Mouse (Mus musculus): ENCODE results near the gene Cdca5.

The Cdca5 gene

GRCm38 (mm10) chr19:6061641-6062302, 23.0 kb upstream of the Cdca5 start:
- DNase-seq: peak; percentile 41 to 49

DNA sequence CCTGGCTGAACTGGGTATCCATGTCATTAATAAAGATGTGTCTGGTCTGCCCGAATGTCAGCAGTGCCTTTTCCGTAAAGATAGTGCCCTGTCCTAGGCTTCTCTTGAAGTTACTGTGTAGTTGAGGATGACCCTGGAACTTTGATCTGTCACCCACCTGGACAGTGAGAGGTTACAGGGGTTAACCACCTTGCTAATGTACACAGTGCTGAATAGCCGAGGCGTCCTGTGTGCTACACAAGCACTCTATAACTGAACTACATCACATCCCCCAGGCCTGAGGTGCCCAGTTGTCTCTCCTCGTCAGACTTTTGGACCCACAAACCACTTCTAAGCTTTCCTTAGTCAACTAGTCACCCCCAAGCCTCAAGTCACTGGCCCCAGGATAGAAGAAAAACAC, 22.4 kb upstream of the Cdca5 start:
- DNase-seq: no peak

- DNase-seq: no peak
Observed at GRCm38 (mm10) chr19:6063081-6063480, 21.7 kb upstream of the Cdca5 start.

GRCm38 (mm10) chr19:6066571-6066970, 18.2 kb upstream of the Cdca5 start:
- no peak for DNase-seq

- DNase-seq: peak; percentile 91 to 92
Observed at GRCm38 (mm10) chr19:6067011-6067723, 17.6 kb upstream of the Cdca5 start.

DNA sequence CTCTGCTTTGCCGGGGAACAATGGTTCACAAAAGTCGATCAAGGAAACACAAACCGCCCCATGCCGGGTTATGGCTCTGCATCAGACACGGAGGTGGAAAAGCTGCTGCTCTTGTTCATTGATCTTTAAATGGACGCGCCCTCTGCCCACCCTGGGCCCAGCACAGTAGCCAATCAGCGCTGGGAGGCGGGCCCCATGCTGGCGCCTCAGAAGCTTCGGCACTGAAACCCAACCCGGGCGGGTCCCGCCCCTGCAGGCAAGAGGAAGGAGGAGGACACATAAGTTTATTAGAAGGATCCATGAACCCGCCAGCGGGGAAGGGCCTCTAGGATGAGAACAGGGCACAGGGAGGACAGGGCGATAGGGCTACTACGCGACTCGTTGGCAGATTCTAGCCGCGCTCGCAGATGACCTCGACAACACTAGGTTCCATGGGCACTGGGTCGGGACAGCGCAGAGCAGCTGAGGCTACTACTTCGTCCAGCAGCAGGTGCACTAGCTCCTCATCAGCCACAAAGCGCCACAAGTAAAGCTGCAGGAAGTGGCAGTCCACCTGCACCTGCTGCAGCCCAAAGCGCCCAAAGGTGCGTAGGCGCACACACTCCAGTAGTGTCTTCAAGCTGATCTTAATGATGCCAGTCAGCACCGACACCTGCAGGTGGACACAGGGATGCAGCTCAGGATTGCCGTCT, 16.9 kb upstream of the Cdca5 start, which contains the start of gene Tm7sf2:
Gene Tm7sf2 (minus strand): TSS at position 650 of the 692 bp plus-strand sequence.
- DNase-seq: peak; percentile 78 to 86

GRCm38 (mm10) chr19:6068951-6069350, 15.8 kb upstream of the Cdca5 start:
- no peak for DNase-seq

- no peak for DNase-seq
Observed at GRCm38 (mm10) chr19:6069851-6070250, 14.9 kb upstream of the Cdca5 start.

GRCm38 (mm10) chr19:6070571-6071250, 14.1 kb upstream of the Cdca5 start:
- DNase-seq: no peak

DNA sequence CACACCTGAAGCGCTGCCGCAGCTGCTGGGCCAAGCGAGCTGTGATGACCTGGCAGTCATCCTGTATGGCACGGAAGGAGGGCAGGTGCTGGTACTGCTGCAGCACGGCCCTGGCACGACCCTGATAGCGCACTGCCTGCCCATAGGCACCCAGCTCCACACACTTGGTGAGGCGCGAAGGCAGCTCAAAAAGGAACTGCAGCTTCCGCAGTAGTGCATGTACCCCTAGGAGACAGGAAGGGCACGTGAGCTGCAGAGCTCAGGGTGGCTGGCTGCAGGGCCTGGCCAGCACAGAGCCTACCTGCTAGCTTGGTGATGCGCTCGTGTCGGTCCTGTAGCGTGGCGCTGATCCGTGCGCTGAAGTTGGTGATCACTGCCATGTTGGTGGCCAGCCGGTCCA, 13.5 kb upstream of the Cdca5 start:
- no peak for DNase-seq

DNA sequence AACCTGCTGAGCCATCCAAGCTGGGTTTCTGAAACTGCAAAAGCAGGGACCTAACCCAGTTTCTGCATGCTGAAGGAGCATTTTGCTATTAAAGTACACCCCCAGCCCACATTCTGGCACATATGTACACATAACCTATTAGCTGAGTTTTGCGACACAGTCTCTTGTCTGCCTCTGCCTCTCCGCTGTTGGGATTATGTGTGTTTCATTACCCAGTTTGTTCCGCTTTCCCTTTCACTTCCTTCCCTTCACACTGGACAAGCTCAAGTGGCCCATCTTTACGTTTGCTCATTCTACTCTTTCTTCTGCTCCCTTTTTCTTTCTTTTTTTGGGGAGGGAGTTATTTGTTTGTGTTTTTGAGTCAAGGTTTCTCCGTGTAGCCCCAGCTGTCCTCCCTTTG, 10.9 kb upstream of the Cdca5 start:
- DNase-seq: no peak

DNA sequence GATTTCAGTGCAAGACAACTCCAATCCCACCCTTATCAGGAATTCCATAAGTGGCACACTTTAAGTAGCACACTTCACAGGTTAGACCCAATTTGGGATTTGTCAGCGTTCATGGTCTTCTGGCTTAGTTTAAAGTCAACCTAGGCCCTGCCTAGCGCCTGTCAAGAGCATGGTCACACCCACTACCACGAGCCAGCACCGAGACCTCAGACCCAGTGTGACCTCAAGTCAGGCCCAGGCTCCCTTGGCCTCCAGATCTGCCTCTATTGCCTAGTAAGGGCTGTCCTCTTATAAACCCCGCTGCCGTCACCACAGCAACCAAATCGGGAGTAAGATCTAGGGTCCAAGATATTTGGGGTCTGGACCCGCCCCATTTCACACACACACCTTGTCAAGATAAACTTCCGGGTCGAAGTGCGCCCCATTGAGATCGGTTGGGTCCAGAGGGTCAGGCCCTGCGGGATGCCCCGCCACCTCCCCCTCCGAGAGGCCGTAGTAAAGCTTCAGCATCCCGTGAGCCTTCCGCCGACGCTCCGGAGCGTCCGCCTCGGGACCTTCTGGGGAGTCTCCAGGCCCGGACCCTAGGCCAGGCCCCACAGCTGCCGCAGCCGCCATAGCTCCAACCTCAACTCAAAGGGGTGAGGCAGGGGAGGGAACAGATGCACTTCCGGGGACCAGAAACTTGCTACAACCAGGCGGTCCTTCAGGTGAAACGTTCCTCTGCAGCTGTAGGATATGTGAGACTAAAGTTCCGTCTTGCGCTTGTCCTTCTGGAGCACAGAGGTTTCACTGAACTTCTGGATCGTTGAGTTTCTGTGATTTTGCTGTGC, 8.0 kb upstream of the Cdca5 start, which contains the start of gene Vps51:
Gene Vps51 (minus strand): TSS at position 668 of the 830 bp plus-strand sequence.
- peak; percentile 84 to 92 for DNase-seq

DNA sequence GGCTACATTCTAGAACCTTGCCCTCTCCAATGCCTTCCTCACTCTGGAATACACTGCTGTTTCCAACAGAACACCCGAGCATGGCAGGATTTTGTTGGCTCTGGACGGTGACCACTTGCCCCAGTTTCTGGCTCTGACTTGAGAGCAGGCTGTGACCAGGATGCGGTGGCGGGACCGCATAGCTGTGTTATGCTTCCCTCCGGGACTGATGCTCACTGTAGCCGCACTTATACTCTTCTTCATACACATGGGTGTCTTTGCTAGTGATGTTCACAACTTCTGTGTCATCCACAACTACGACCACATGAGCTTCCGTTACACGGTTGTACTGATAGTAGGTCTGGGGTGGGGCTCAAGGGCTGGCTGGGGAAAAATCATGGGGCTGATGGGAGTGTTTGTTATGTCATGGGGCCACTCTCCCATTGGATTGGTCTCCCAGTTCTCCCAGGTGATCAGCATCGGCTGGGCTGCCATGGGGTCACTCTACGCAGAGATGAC, 4.8 kb upstream of the Cdca5 start, which contains the start of gene Tmem262:
Gene Tmem262 (plus strand): TSS at position 51 of the 498 bp plus-strand sequence.
- no peak for DNase-seq

DNA sequence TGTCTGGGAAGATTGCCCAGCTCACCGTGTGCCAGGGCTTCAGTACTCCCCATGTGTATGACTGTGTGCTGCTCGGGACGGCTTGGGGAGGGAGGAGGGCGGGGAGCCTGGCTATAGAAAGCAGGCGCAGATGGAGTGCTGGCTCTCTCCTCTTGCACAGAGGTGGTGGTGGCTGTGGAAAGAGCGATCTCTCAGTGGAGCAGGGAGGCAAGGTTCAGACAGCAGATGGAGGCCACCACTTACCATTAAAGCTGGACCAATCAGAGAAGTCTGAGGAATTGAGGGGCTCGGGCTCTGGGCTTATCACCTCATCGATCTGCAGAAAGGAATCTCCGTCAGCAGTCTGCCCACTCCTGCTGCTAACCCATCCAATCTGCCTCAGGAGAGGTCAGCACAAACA, 2.6 kb upstream of the Cdca5 start, which contains the start of gene Gm28374:
Gene Gm28374 (minus strand): TSS at position 101 of the 400 bp plus-strand sequence.
- no peak for DNase-seq

GRCm38 (mm10) chr19:6085417-6085879, 665 bp downstream of the Cdca5 start:
- DNase-seq: no peak

DNA sequence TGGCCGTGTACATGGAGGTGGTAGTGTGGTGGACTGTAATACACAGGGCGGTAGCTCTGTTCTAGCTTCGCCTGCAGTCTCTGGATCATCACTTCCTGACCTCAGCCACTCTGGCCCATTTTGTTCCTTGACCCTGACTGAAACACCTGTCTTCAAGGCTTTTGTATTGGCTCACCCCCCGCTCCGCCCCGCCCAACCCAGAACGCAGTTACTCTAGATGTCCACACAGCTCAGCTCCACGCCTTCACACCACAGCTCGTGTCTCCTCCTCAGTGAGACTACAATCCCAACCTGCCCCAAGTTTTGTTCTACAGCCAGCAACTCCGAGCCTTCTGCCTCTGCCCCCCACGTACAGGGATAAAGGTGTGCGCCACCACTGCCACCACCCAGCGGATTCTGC, 4.1 kb downstream of the Cdca5 start:
- DNase-seq: no peak

DNA sequence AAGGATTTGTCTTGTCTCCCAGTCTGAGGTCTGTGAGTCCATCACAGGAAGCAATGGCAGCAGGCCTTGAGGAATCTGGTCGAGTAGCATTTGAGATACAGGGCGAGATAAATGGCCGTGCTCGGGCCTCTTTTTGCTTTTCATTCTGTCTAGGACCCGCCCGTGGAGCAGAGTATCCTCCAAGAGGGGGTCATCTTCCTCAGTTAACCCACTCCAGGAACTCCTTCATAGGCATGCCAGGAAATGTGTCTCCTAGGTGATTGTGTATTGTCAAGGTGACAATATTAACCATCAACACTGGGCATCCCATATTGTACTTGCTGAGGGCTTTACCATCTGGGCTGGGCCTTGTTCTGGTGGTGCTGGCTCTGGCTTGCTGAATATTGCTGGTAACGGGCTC, 9.3 kb downstream of the Cdca5 start, which contains the start of gene AC131692.1:
Gene AC131692.1 (plus strand): TSS at position 301 of the 400 bp plus-strand sequence.
- DNase-seq: no peak

- no peak for DNase-seq
Observed at GRCm38 (mm10) chr19:6097847-6098246, 13.1 kb downstream of the Cdca5 start.

DNA sequence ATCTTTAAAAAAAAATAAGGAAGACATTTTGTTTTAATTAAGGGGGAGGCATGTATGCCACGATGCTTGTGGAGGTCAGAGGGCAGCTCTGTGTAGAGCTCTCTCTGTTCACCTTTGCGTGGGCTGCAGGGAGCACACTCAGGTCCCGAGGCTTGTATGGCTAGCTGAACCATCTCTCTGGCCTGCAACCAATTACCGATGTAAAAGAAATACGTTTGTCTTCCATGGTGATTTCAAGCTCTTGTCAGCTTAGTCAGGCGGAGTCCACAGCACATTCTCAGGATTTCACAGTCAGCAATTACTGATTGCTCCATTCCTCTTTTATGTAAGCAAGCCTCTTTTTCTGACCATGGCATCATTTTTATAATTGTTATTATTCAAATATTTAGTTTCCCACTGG, 16.4 kb downstream of the Cdca5 start:
- DNase-seq: no peak

DNA sequence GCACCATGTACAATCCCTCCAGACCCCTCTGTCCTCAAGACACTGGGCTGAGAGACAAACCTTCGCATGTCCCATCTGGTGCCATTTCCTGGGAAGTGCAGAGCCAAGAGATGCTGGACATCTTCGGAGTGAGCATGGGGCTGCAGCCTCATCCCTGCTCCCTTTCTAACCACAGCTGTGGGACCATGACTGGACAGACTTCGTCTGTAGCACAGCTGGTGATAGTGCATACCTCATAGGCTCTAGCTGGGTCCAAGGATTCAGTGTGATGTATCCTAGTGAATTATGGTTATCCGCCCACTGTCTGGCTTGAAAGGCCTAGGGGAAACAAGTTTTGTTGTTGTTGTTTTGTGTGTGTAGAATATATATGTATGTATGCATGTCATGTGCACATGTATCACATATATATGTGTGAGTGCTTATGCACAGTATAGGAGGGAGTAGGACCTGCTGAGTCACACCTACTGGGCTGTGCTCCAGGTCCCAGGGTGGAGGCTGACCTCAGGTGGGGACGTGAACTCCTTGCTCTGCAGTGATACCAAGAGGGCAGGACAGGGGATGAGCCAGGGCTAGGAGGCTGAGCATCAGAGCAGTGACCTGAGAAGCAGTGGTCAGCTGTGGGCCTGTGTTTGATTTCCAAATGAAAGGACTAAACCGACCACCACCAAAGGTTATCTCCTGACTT, 17.5 kb downstream of the Cdca5 start:
- no peak for DNase-seq

DNA sequence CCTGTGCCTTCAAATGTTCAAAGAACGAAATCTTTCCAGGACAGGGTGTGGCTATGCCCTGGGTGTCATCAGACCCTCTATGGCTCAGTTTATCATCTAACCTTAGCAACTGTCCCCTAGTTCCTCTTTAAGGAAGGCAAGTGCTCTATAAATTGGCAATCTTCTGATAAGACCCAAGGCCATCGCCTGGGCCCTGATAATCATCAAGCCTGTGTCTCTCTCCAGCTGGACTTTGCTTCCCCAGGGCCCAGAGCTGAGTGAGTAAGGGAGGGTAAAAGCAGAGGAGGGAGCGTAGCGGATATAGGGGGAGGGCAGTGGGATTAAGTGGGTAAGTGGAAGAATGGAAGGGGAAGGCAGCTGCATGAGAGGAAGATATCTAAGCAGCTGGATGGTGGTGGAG, 19.7 kb downstream of the Cdca5 start:
- DNase-seq: no peak

Measured in cerebellum, postnatal 36 days (tissue).